Mouse (Mus musculus) embryonic facial prominence, embryonic 11.5 days (tissue): Measurements from ENCODE around the gene Tiam1. TPM values are rescaled to one million over a fixed set of nuclear protein-coding genes. Genes with fewer than 3 reads are reported as not detected.

Experiments
- ATAC-seq: fragments of 200-750 bp; cut with Nextera tagmentation; replicated peaks from 2 replicates; pipeline ENCODE4 v1.8.0; 2017; ENCODE audit warnings: low read depth; ENCODE audit not compliant: insufficient number of reproducible peaks, low FRiP score, low TSS enrichment
- DNase-seq: peaks from one replicate; pipeline ENCODE4 v3.0.0-alpha.2; 2015; ENCODE audit warnings: low spot score
- H3K27ac ChIP-seq: fragments of 300-500 bp; sonication (generic); replicated peaks from 2 replicates; pipeline ENCODE4 v1.5.1; 2014; ENCODE audit warnings: mild to moderate bottlenecking, low read depth, low read length, control low read depth
- H3K27me3 ChIP-seq: fragments of 300-500 bp; sonication (generic); 2 replicates; pipeline ENCODE4 v1.6.1; 2014; ENCODE audit warnings: mild to moderate bottlenecking, low read length, moderate library complexity, mixed read lengths; ENCODE audit not compliant: control insufficient read depth, insufficient read depth
- H3K36me3 ChIP-seq: fragments of 300-500 bp; sonication (generic); replicated peaks from 2 replicates; pipeline ENCODE4 v1.6.1; 2014; ENCODE audit warnings: low read depth, mild to moderate bottlenecking, low read length, moderate library complexity, mixed read lengths; ENCODE audit not compliant: control insufficient read depth, insufficient read depth
- H3K4me1 ChIP-seq: fragments of 300-500 bp; sonication (generic); 2 replicates; pipeline ENCODE4 v1.6.1; 2014; ENCODE audit warnings: low read length, mixed read lengths; ENCODE audit not compliant: control insufficient read depth, insufficient read depth
- H3K4me2 ChIP-seq: fragments of 300-500 bp; sonication (generic); 2 replicates; pipeline ENCODE4 v1.6.1; 2014; ENCODE audit warnings: low read depth, mild to moderate bottlenecking, control low read depth, low read length, moderate library complexity
- H3K4me3 ChIP-seq: fragments of 300-500 bp; sonication (generic); 2 replicates; pipeline ENCODE4 v1.5.1; 2014; ENCODE audit warnings: low read depth, low read length, control low read depth
- H3K9ac ChIP-seq: fragments of 300-500 bp; sonication (generic); replicated peaks from 2 replicates; pipeline ENCODE4 v1.6.1; 2014; ENCODE audit warnings: mild to moderate bottlenecking, control low read depth, low read length
- H3K9me3 ChIP-seq: fragments of 300-500 bp; sonication (generic); replicated peaks from 2 replicates; pipeline ENCODE4 v1.6.1; 2016; ENCODE audit warnings: mild to moderate bottlenecking, low read length, inconsistent platforms, mixed read lengths; ENCODE audit not compliant: control insufficient read depth
- WGBS: fragments of 180-500 bp; shearing (Covaris S2); extraction: QIAGEN DNeasy Blood & Tissue Kit; methylation state at CpG from one replicate; pipeline ENCODE4 v1.1.7; 2014; 5-methylcytosine and 5-hydroxymethylcytosine counted together
- polyA plus RNA-seq: library from polyadenylated mRNA; unstranded; fragments of >200 nt; fragmentation: Nextera tagmentation; extraction: Ambion mirVana; gene quantifications from 2 replicates; pipeline ENCODE4 v1.2.1, GENCODE M21; 2014

The Tiam1 gene
- polyA plus RNA-seq, 1 experiment from 2014 or later = 33.8 TPM

- DNase-seq = no peak
- no peaks in the 10 kb centered on the region for H3K4me1 ChIP-seq
- 88% methylated on average over 11 of the region's 11 CpGs for WGBS
- H3K36me3 ChIP-seq = no peaks in the 10 kb centered on the region
- no peak overlapping the region for H3K27ac ChIP-seq
- H3K27me3 ChIP-seq = no peaks in the 10 kb centered on the region
- no peak overlapping the region for H3K9ac ChIP-seq
- H3K9me3 ChIP-seq = no peaks in the 10 kb centered on the region
- no peak overlapping the region for H3K4me2 ChIP-seq
- H3K4me3 ChIP-seq = no peak overlapping the region
- ATAC-seq = no peak; the same call in 1 of the 2 replicates
Measured at GRCm38 (mm10) chr16:90164942-90165341, 21.4 kb upstream of the Tiam1 start.

DNA sequence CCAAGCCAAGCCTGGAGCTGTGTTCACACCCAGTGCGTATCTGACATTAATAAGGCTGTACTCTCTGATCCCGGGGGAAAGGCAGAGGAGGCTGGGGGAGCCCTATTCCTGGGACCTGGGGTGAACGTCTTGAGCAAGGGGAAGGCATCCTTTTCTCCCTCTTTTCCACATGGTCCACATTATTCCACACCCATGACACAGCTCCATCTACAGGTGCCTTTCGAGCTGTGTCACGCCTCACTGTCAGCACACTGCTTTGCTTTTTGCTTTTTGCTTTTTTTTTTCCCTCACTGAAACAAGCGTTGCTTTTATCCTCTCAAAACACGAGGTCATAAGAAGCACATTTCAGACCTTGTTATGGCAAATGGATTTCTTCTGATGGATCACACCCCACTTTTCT is 11.5 kb upstream of the Tiam1 start:
- 57% methylated on average over 7 of the region's 7 CpGs for WGBS
- Histone ChIP-seq H3K9ac (no peak overlapping the region), H3K4me1 (no peaks in the 10 kb centered on the region), H3K4me2 (no peak overlapping the region), H3K27ac (no peak overlapping the region), H3K4me3 (no peak overlapping the region), H3K36me3 (no peaks in the 10 kb centered on the region), H3K27me3 (no peaks in the 10 kb centered on the region), H3K9me3 (no peaks in the 10 kb centered on the region)
- ATAC-seq = no peak
- DNase-seq = no peak

- Histone ChIP-seq H3K9ac (no peak overlapping the region), H3K9me3 (no peaks in the 10 kb centered on the region), H3K4me3 (no peak overlapping the region), H3K4me2 (no peak overlapping the region), H3K27me3 (no peaks in the 10 kb centered on the region), H3K4me1 (no peaks in the 10 kb centered on the region), H3K36me3 (no peaks in the 10 kb centered on the region), H3K27ac (no peak overlapping the region)
- 73% methylated on average over 6 of the region's 6 CpGs for WGBS
- ATAC-seq (no peak), DNase-seq (no peak)
Measured at GRCm38 (mm10) chr16:90150820-90151219, 7.3 kb upstream of the Tiam1 start.

DNA sequence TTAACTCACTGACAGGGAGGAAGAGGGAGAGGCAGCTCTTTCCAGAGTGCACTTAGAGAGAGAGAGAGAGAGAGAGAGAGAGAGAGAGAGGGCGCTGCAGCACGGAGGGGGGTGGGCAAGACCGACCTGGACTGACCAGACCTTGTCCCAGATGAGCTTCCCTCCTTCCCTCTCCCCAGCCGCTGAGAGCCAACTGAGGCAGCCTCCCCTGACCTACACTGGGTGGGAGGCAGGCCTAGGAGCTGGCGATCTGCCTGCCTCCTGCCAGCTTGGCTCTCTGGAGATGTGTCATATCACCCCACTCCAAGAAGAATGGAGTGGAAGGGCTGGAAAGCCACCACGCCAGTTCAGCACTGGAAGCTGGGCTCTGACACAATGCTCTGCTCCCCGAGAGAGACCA is 6.6 kb upstream of the Tiam1 start:
- WGBS = 56% methylated on average over 6 of the region's 7 CpGs
- H3K36me3 ChIP-seq = no peaks in the 10 kb centered on the region
- H3K9ac ChIP-seq = peak overlapping the region; percentile 25; the same call in 1 of the 2 replicates
- no peaks in the 10 kb centered on the region for H3K9me3 ChIP-seq
- H3K4me3 ChIP-seq = no peak overlapping the region
- no peak for ATAC-seq
- H3K27ac ChIP-seq = no peak overlapping the region; the same call in 1 of the 2 replicates
- no peaks in the 10 kb centered on the region for H3K27me3 ChIP-seq
- H3K4me2 ChIP-seq = no peak overlapping the region
- no peak for DNase-seq
- H3K4me1 ChIP-seq = no peaks in the 10 kb centered on the region; the same call in 1 of the 2 replicates

- 69% methylated on average over 9 of the region's 9 CpGs for WGBS
- ATAC-seq (no peak), DNase-seq (no peak)
- no peaks in the 10 kb centered on the region for H3K36me3 ChIP-seq
- no peak overlapping the region; the same call in 1 of the 2 replicates for H3K27ac ChIP-seq
- H3K4me3 ChIP-seq = no peak overlapping the region
- H3K4me2 ChIP-seq = no peak overlapping the region
- H3K9me3 ChIP-seq = no peaks in the 10 kb centered on the region
- peaks cover 5% of the 10 kb centered on the region for H3K4me1 ChIP-seq
- H3K9ac ChIP-seq = no peak overlapping the region
- H3K27me3 ChIP-seq = no peaks in the 10 kb centered on the region
Measured at GRCm38 (mm10) chr16:90149335-90149734, 5.8 kb upstream of the Tiam1 start.

- 96% methylated on average over 1 of the region's 1 CpGs for WGBS
- Histone ChIP-seq H3K9me3 (no peaks in the 10 kb centered on the region), H3K9ac (peak overlapping the region; percentile 90; the same call in 1 of the 2 replicates), H3K4me2 (no peak overlapping the region; the same call in 1 of the 2 replicates), H3K27ac (no peak overlapping the region), H3K4me3 (no peak overlapping the region), H3K27me3 (no peaks in the 10 kb centered on the region), H3K36me3 (no peaks in the 10 kb centered on the region), H3K4me1 (peaks cover 5% of the 10 kb centered on the region)
- DNase-seq (no peak), ATAC-seq (no peak)
Measured at GRCm38 (mm10) chr16:90145244-90145643, 1.7 kb upstream of the Tiam1 start.

GRCm38 (mm10) chr16:90144541-90144940 is 972 bp upstream of the Tiam1 start:
- no peak overlapping the region for H3K27ac ChIP-seq
- DNase-seq = no peak
- peaks cover 9% of the 10 kb centered on the region for H3K4me1 ChIP-seq
- no peak for ATAC-seq
- H3K9ac ChIP-seq = peak overlapping the region; percentile 90
- no peaks in the 10 kb centered on the region for H3K27me3 ChIP-seq
- WGBS = 13% methylated on average over 13 of the region's 13 CpGs
- H3K9me3 ChIP-seq = no peaks in the 10 kb centered on the region
- H3K4me3 ChIP-seq = peak overlapping the region; percentile 73
- no peaks in the 10 kb centered on the region for H3K36me3 ChIP-seq
- H3K4me2 ChIP-seq = peak overlapping the region; percentile 70

GRCm38 (mm10) chr16:90143416-90143759 is 181 bp downstream of the Tiam1 start:
- no peak for DNase-seq
- Histone ChIP-seq H3K9me3 (no peaks in the 10 kb centered on the region), H3K36me3 (no peaks in the 10 kb centered on the region), H3K4me3 (peak overlapping the region; percentile 73), H3K27ac (peak overlapping the region; percentile 80), H3K27me3 (no peaks in the 10 kb centered on the region), H3K4me2 (peak overlapping the region; percentile 72), H3K9ac (peak overlapping the region; percentile 79), H3K4me1 (peaks cover 9% of the 10 kb centered on the region)
- WGBS = 0% methylated on average over 21 of the region's 21 CpGs
- ATAC-seq = no peak; the same call in 1 of the 2 replicates
